Mouse (Mus musculus): ENCODE data around the gene Dcdc2c.

Dcdc2c gene

GRCm38 (mm10) chr12:28552299-28552698, at the start of gene Dcdc2c:
TSS of gene Dcdc2c (minus strand) at chr12:28552399.
- in situ Hi-C loops (cut with MboI, MseI): no loop called here

- in situ Hi-C loops (cut with MboI, MseI): loop anchor here (25.0 kb wide), 2 partner anchors 714 to 1289 kb away; no protein-coding TSS in a partner anchor
Observed at GRCm38 (mm10) chr12:28598526-28598991, 46.4 kb upstream of the Dcdc2c start.

- in situ Hi-C loops (cut with MboI, MseI): loop anchor here (25.0 kb wide), 2 partner anchors 714 to 1289 kb away; no protein-coding TSS in a partner anchor
Observed at GRCm38 (mm10) chr12:28598110-28598509, 45.9 kb upstream of the Dcdc2c start.

- in situ Hi-C loops (cut with MboI, MseI): loop anchor here (25.0 kb wide), 2 partner anchors 715 to 1290 kb away; no protein-coding TSS in a partner anchor
Observed at GRCm38 (mm10) chr12:28597699-28598098, 45.5 kb upstream of the Dcdc2c start.

GRCm38 (mm10) chr12:28596851-28597250, 44.7 kb upstream of the Dcdc2c start:
- in situ Hi-C loops (cut with MboI, MseI): loop anchor here (25.0 kb wide), 2 partner anchors 715 to 1290 kb away; no protein-coding TSS in a partner anchor

GRCm38 (mm10) chr12:28590428-28590827, 38.2 kb upstream of the Dcdc2c start:
- in situ Hi-C loops (cut with MboI, MseI): loop anchor here (25.0 kb wide), 2 partner anchors 722 to 1297 kb away; no protein-coding TSS in a partner anchor

GRCm38 (mm10) chr12:28589090-28589868, 37.1 kb upstream of the Dcdc2c start:
- in situ Hi-C loops (cut with MboI, MseI): loop anchor here (10.0 to 25.0 kb wide), 3 partner anchors 723 to 1986 kb away; no protein-coding TSS in a partner anchor

GRCm38 (mm10) chr12:28587949-28588348, 35.8 kb upstream of the Dcdc2c start:
- in situ Hi-C loops (cut with MboI, MseI): loop anchor here (10.0 to 25.0 kb wide), 3 partner anchors 724 to 1987 kb away; no protein-coding TSS in a partner anchor

GRCm38 (mm10) chr12:28584036-28584435, 31.8 kb upstream of the Dcdc2c start:
- in situ Hi-C loops (cut with MboI, MseI): loop anchor here (10.0 to 25.0 kb wide), 3 partner anchors 728 to 1991 kb away; no protein-coding TSS in a partner anchor

- in situ Hi-C loops (cut with MboI, MseI): loop anchor here (10.0 to 25.0 kb wide), 3 partner anchors 730 to 1992 kb away; no protein-coding TSS in a partner anchor
Observed at GRCm38 (mm10) chr12:28582423-28582822, 30.2 kb upstream of the Dcdc2c start, which contains the start of gene Allc. TSS of gene Allc (minus strand) at chr12:28582523.

- in situ Hi-C loops (cut with MboI, MseI): loop anchor here (25.0 kb wide), 2 partner anchors 733 to 1308 kb away; no protein-coding TSS in a partner anchor
Observed at GRCm38 (mm10) chr12:28579132-28579531, 26.9 kb upstream of the Dcdc2c start.

- in situ Hi-C loops (cut with MboI, MseI): loop anchor here (25.0 kb wide), 2 partner anchors 734 to 1309 kb away; no protein-coding TSS in a partner anchor
Observed at GRCm38 (mm10) chr12:28578147-28578546, 25.9 kb upstream of the Dcdc2c start.

- in situ Hi-C loops (cut with MboI, MseI): loop anchor here (25.0 kb wide), 2 partner anchors 737 to 1312 kb away; no protein-coding TSS in a partner anchor
Observed at GRCm38 (mm10) chr12:28575366-28576070, 23.3 kb upstream of the Dcdc2c start.

- in situ Hi-C loops (cut with MboI, MseI): no loop called here
Observed at GRCm38 (mm10) chr12:28572241-28572640, 20.0 kb upstream of the Dcdc2c start.

GRCm38 (mm10) chr12:28551775-28552174, 424 bp downstream of the Dcdc2c start:
- in situ Hi-C loops (cut with MboI, MseI): no loop called here

- in situ Hi-C loops (cut with MboI, MseI): no loop called here
Observed at GRCm38 (mm10) chr12:28548887-28549286, 3.3 kb downstream of the Dcdc2c start.

- in situ Hi-C loops (cut with MboI, MseI): no loop called here
Observed at GRCm38 (mm10) chr12:28514264-28514775, 37.9 kb downstream of the Dcdc2c start.

GRCm38 (mm10) chr12:28509699-28510280, 42.4 kb downstream of the Dcdc2c start:
- in situ Hi-C loops (cut with MboI, MseI): no loop called here

GRCm38 (mm10) chr12:28494289-28494688, 57.9 kb downstream of the Dcdc2c start:
- in situ Hi-C loops (cut with MboI, MseI): no loop called here

GRCm38 (mm10) chr12:28482483-28483160, 69.6 kb downstream of the Dcdc2c start:
- in situ Hi-C loops (cut with MboI, MseI): no loop called here

All from regulatory T cell (primary cell).